Mouse (Mus musculus): Measurements from ENCODE around the gene Camk2g. TPM values are rescaled to one million over a fixed set of nuclear protein-coding genes. Genes with fewer than 3 reads are reported as not detected.
"Not testable (repeated sequence)": the region's sequence is repeated elsewhere in the genome, so short reads cannot be mapped to it uniquely, and the experiment has no call there.

Gene Camk2g
- polyA plus RNA-seq, 1 experiment from 2014 or later, result 50.2 TPM

DNA sequence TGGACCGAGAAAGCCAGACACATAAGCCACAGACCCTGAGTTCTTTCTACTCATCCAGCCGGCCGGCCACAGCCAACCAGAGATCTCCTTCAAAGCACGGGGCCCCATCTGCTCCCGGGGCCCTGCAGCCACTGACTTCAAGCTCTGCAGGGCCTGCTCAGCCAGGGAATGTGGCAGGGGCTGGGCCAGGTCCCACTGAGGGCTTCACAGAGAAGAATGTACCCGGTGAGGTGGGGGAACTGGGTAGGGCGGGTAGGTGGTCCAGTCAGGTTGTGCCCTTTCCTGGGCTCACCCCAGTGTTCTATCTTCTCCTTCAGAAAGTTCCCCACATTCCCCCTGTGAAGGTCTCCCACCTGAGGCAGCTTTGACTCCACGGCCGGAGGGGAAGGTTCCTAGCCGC lies 75.4 kb downstream of the Camk2g start:
- H3K36me3 ChIP-seq (ENCODE audit: control insufficient read depth, insufficient read depth, low read length), result peaks cover 94% of the 10 kb centered on the region
- H3K4me1 ChIP-seq (ENCODE audit: control insufficient read depth, insufficient read depth, low read length), result no peaks in the 10 kb centered on the region
- H3K27me3 ChIP-seq (ENCODE audit: control insufficient read depth, insufficient read depth, low read length), result no peaks in the 10 kb centered on the region
- no peak overlapping the region for H3K4me3 ChIP-seq (ENCODE audit: low read length)
- H3K9ac ChIP-seq (ENCODE audit: low read depth, low read length), result no peak overlapping the region
- 88% methylated on average over 10 of the region's 10 CpGs for WGBS
- H3K4me2 ChIP-seq (replicated peaks; ENCODE audit: low read depth, low read length), result no peak overlapping the region
- H3K27ac ChIP-seq (ENCODE audit: low read depth, low read length), result no peak overlapping the region
- ATAC-seq (ENCODE audit: low FRiP score, low TSS enrichment), result no peak
- no peaks in the 10 kb centered on the region for H3K9me3 ChIP-seq (ENCODE audit: control insufficient read depth, low read length)

DNA sequence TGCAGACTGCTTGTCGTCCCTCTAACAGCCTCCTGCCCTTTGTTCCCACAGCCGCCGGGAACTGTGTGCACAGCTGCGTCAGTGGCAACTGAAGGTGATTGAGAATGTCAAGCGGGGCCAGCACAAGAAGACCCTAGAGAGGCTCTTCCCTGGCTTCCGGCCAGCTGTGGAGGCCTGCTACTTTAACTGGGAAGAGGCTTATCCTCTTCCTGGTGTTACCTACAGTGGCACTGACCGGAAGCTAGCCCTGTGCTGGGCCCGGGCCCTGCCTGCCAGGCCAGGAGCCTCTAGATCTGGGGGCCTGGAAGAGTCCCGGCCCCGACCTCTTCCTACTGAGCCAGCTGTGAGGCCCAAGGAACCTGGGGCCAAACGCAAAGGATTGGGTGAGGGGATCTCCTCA lies 80.1 kb downstream of the Camk2g start:
- Histone ChIP-seq H3K4me3 (ENCODE audit: low read length) (no peak overlapping the region), H3K4me1 (ENCODE audit: control insufficient read depth, insufficient read depth, low read length) (peaks cover 9% of the 10 kb centered on the region), H3K27me3 (ENCODE audit: control insufficient read depth, insufficient read depth, low read length) (no peaks in the 10 kb centered on the region), H3K27ac (ENCODE audit: low read depth, low read length) (no peak overlapping the region), H3K9me3 (ENCODE audit: control insufficient read depth, low read length) (no peaks in the 10 kb centered on the region), H3K4me2 (replicated peaks; ENCODE audit: low read depth, low read length) (no peak overlapping the region), H3K36me3 (ENCODE audit: control insufficient read depth, insufficient read depth, low read length) (peaks cover 84% of the 10 kb centered on the region), H3K9ac (ENCODE audit: low read depth, low read length) (no peak overlapping the region)
- 86% methylated on average over 11 of the region's 11 CpGs for WGBS
- ATAC-seq (ENCODE audit: low FRiP score, low TSS enrichment), result no peak

DNA sequence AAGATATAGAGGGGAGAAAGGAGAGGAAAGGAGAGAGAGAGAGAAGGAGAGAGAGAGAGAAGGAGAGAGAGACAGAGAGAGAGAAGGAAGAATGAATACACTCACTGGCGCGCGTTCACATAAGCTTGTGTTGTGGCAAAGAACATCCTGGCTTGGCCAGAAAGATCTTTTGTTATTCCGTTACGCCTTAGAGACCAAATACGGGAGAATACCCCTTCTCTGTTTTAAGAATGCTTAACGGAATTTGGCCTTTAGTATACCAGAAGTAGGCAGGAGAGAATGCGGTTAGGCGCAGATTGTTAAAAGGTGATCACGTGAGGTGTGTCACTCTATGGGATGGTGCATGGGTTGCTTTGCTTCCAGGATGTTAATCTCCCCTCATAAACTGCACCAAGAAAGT lies 85.6 kb downstream of the Camk2g start:
- peaks cover 41% of the 10 kb centered on the region for H3K36me3 ChIP-seq (ENCODE audit: control insufficient read depth, insufficient read depth, low read length)
- peak overlapping the region; percentile 69 for H3K4me2 ChIP-seq (replicated peaks; ENCODE audit: low read depth, low read length)
- H3K27me3 ChIP-seq (ENCODE audit: control insufficient read depth, insufficient read depth, low read length), result no peaks in the 10 kb centered on the region
- H3K9ac ChIP-seq (ENCODE audit: low read depth, low read length), result peak overlapping the region; percentile 97
- H3K9me3 ChIP-seq (ENCODE audit: control insufficient read depth, low read length), result no peaks in the 10 kb centered on the region
- peak overlapping the region; percentile 97 for H3K4me3 ChIP-seq (ENCODE audit: low read length)
- WGBS, result 10% methylated on average over 10 of the region's 10 CpGs
- no peak overlapping the region for H3K27ac ChIP-seq (ENCODE audit: low read depth, low read length)
- ATAC-seq (ENCODE audit: low FRiP score, low TSS enrichment), result no peak
- H3K4me1 ChIP-seq (ENCODE audit: control insufficient read depth, insufficient read depth, low read length), result peaks cover 19% of the 10 kb centered on the region

DNA sequence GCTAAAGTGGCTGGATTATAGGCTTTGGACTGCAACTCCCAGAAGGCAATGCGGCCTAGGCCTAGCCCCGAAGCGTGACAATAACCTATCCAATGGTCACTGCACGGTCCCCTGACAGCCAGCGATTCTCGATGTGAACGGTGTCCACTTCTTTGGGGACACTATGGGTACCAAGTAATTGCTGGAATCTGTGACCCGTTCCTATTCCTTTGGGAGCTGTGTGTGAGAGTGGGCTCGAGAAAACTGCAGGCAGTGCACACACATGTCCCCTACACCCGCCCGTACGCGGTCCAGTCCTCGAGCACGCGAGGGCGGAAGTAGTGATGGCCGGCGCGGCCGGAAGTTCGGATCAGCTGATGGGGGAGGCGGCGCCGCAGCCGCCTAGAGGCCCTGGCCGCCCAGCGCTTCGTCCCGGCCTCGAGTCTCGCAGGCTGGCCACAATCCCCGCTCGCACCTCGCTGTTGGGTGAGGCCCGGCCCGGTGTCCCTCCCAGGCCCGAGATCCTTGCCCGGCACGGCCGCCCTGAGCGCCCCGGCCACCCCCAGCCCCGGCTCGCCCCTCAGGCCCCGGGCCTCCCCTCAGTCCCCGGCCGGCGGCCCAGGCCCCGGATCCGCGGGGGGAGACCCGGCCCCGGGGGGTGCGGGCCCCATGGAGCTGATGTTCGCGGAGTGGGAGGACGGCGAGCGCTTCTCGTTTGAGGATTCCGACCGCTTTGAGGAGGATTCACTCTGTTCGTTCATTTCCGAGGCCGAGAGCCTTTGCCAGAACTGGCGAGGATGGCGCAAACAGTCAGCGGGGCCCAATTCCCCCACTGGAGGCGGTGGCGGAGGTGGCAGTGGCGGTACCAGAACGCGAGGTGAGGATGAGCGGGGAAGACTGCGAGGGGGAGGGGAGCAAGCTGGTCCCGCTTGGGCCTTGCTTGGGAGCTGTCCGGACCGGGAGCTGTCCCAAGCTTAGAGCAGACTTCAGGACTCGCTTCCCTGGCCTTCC lies 86.4 kb downstream of the Camk2g start, which contains the start of gene Zswim8:
Zswim8 (plus strand) TSS at position 352 of the 990 bp plus-strand sequence.
- peak within 1 kb of the TSS; percentile 97 for H3K4me3 ChIP-seq (ENCODE audit: low read length)
- WGBS, result 1% methylated on average over 54 of the region's 80 CpGs
- peak within 1 kb of the TSS; percentile 69 for H3K4me2 ChIP-seq (replicated peaks; ENCODE audit: low read depth, low read length)
- no peaks in the 10 kb centered on the region for H3K9me3 ChIP-seq (ENCODE audit: control insufficient read depth, low read length)
- peak; percentile 95 for ATAC-seq (ENCODE audit: low FRiP score, low TSS enrichment)
- peaks cover 33% of the 10 kb centered on the region for H3K36me3 ChIP-seq (ENCODE audit: control insufficient read depth, insufficient read depth, low read length)
- peaks cover 19% of the 10 kb centered on the region for H3K4me1 ChIP-seq (ENCODE audit: control insufficient read depth, insufficient read depth, low read length)
- H3K27me3 ChIP-seq (ENCODE audit: control insufficient read depth, insufficient read depth, low read length), result no peaks in the 10 kb centered on the region
- peak within 1 kb of the TSS; percentile 97 for H3K9ac ChIP-seq (ENCODE audit: low read depth, low read length)
- peak within 1 kb of the TSS; percentile 79; the same call in 1 of the 2 replicates for H3K27ac ChIP-seq (ENCODE audit: low read depth, low read length)

DNA sequence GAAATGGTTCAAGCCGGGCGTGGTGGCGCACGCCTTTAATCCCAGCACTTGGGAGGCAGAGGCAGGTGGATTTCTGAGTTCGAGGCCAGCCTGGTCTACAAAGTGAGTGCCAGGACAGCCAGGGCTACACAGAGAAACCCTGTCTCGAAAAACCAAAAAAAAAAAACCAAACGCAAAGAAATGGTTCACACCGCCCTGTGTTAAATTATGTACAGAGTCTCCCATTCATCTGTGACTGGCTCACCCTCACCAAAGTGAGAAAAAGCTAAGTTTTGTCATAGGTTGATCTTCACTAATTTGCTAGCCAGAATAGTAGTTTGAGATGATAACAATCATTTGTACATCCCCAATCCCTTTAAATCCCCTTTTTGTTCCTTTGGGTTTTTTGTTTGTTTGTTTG lies 90.4 kb downstream of the Camk2g start:
- not testable (repeated sequence) for ATAC-seq (ENCODE audit: low FRiP score, low TSS enrichment); H3K9me3 ChIP-seq (ENCODE audit: control insufficient read depth, low read length); H3K27me3 ChIP-seq (ENCODE audit: control insufficient read depth, insufficient read depth, low read length)
- peak overlapping the region; percentile 89 for H3K9ac ChIP-seq (ENCODE audit: low read depth, low read length)
- H3K27ac ChIP-seq (ENCODE audit: low read depth, low read length), result peak overlapping the region; percentile 90
- 11% methylated on average over 8 of the region's 8 CpGs for WGBS
- H3K4me3 ChIP-seq (ENCODE audit: low read length), result peak overlapping the region; percentile 90
- H3K36me3 ChIP-seq (ENCODE audit: control insufficient read depth, insufficient read depth, low read length), result peaks cover 17% of the 10 kb centered on the region
- H3K4me2 ChIP-seq (replicated peaks; ENCODE audit: low read depth, low read length), result peak overlapping the region; percentile 63
- H3K4me1 ChIP-seq (ENCODE audit: control insufficient read depth, insufficient read depth, low read length), result peaks cover 23% of the 10 kb centered on the region

DNA sequence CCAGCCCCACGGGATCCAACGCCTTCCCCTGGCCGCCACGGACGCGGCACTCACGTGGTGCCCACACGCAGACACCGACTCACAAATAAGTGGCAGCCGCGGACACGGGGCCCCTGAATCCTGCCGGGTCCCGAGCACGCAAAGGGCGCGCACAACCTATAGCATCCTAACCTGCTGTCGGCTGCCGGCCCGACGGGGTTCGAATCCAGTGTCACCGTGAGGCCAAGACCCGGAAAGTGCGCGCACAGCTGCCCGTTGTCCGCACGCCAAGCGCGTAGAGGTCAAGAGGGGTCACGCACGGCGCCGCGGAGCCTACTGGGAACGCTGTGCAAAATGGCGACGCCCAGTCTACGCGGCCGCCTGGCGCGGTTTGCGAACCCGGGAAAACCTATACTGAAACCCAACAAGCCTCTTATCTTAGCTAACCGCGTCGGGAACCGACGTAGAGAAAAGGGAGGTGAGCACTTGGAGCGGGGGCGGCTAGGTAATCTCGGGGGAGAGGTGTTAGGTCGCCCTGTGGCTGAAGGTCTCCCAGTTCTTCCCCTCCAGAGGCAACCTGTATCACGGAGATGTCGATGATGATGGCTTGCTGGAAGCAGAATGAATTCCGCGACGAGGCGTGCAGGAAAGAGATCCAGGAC lies 91.0 kb downstream of the Camk2g start, which contains the start of gene Chchd1:
Chchd1 (plus strand) TSS at position 266 of the 641 bp plus-strand sequence.
- no peaks in the 10 kb centered on the region for H3K27me3 ChIP-seq (ENCODE audit: control insufficient read depth, insufficient read depth, low read length)
- H3K9me3 ChIP-seq (ENCODE audit: control insufficient read depth, low read length), result no peaks in the 10 kb centered on the region
- peak within 1 kb of the TSS; percentile 90 for H3K4me3 ChIP-seq (ENCODE audit: low read length)
- H3K36me3 ChIP-seq (ENCODE audit: control insufficient read depth, insufficient read depth, low read length), result peaks cover 21% of the 10 kb centered on the region
- under 1% methylated on average over 61 of the region's 61 CpGs for WGBS
- ATAC-seq (ENCODE audit: low FRiP score, low TSS enrichment), result peak; percentile 72
- peaks cover 23% of the 10 kb centered on the region for H3K4me1 ChIP-seq (ENCODE audit: control insufficient read depth, insufficient read depth, low read length)
- H3K9ac ChIP-seq (ENCODE audit: low read depth, low read length), result peak within 1 kb of the TSS; percentile 89
- H3K4me2 ChIP-seq (replicated peaks; ENCODE audit: low read depth, low read length), result peak within 1 kb of the TSS; percentile 63
- peak within 1 kb of the TSS; percentile 90 for H3K27ac ChIP-seq (ENCODE audit: low read depth, low read length)

DNA sequence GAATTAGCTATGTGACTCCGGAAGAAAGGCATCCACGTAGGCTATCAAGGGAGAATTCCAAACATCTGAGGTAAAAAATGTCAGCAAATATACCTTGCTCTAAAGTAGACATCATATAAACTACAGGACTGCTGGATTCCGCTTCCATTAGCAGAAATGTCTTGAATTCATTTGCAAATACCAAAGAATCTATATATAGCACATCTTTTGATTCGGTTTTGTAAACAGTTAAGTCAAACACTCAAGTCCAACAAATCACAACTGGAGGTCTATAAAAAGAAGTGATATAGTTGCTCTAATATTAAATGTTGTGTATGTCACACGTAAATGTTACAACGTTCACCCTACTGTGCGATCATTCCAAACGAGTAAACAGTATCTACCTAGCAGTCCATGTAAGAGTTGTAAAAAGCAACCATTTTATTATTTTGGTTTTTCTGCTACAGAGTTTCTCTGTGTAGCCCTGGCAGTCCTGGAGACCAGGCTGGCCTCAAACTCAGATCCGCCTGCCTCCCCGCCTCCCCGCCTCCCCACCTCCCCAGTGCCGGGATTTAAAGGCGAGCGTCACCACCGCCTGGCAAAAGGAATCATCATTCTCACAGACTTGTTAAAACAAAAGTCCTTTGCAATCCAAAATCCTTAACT lies 91.7 kb downstream of the Camk2g start:
- WGBS, result 15% methylated on average over 15 of the region's 15 CpGs
- Histone ChIP-seq H3K9me3 (ENCODE audit: control insufficient read depth, low read length) (no peaks in the 10 kb centered on the region), H3K4me3 (ENCODE audit: low read length) (peak overlapping the region; percentile 90), H3K4me1 (ENCODE audit: control insufficient read depth, insufficient read depth, low read length) (peaks cover 29% of the 10 kb centered on the region), H3K4me2 (replicated peaks; ENCODE audit: low read depth, low read length) (peak overlapping the region; percentile 63), H3K27ac (ENCODE audit: low read depth, low read length) (peak overlapping the region; percentile 90), H3K27me3 (ENCODE audit: control insufficient read depth, insufficient read depth, low read length) (no peaks in the 10 kb centered on the region), H3K9ac (ENCODE audit: low read depth, low read length) (peak overlapping the region; percentile 89), H3K36me3 (ENCODE audit: control insufficient read depth, insufficient read depth, low read length) (peaks cover 23% of the 10 kb centered on the region)
- peak; percentile 21 for ATAC-seq (ENCODE audit: low FRiP score, low TSS enrichment)

DNA sequence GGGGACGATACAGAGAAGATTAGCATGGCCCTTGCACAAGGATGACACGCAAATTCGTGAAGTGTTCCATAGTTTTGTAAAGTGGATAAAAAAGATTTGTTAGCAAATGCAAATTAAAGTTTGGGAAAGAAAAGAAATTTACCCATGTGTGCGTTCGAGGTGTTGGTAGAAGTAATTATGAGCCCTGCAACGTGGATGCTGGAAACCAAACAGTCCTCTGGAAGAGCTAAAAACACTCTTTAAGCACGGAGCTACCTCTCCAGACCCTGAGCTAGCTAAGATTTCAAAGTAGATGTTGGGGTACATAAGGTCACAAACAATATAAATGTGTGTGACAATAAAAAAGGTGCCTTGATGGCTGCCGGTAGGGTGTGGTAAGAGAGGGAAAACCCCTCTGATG lies 92.3 kb downstream of the Camk2g start:
- Histone ChIP-seq H3K36me3 (ENCODE audit: control insufficient read depth, insufficient read depth, low read length) (peaks cover 23% of the 10 kb centered on the region), H3K27me3 (ENCODE audit: control insufficient read depth, insufficient read depth, low read length) (no peaks in the 10 kb centered on the region), H3K9me3 (ENCODE audit: control insufficient read depth, low read length) (no peaks in the 10 kb centered on the region), H3K4me2 (replicated peaks; ENCODE audit: low read depth, low read length) (peak overlapping the region; percentile 63), H3K27ac (ENCODE audit: low read depth, low read length) (no peak overlapping the region), H3K9ac (ENCODE audit: low read depth, low read length) (peak overlapping the region; percentile 89; the same call in 1 of the 2 replicates), H3K4me3 (ENCODE audit: low read length) (peak overlapping the region; percentile 90), H3K4me1 (ENCODE audit: control insufficient read depth, insufficient read depth, low read length) (peaks cover 35% of the 10 kb centered on the region)
- ATAC-seq (ENCODE audit: low FRiP score, low TSS enrichment), result no peak
- WGBS, result 78% methylated on average over 8 of the region's 8 CpGs
